Comparison of ENCODE assay signal across 8 mouse cellular contexts in genomic region chr13:111686522-111687284, GRCm38 (mm10). TPM values are rescaled to one million over a fixed set of nuclear protein-coding genes. Genes with fewer than 3 reads are reported as not detected.
DNase-seq lines count a peak whose midpoint lies in the region; ATAC-seq and TF ChIP-seq lines count a peak whose summit lies in the region.

No protein-coding gene starts in this region.

- DNase-seq in 3T3-L1 (ENCODE audit: low read depth, low spot score): peak; percentile 9
- peak; percentile 9 for DNase-seq in T-cell, adult 2 months (ENCODE audit: low spot score)
- peak; percentile 56 for DNase-seq in embryo, embryonic 11 days
- peak; percentile 43 for DNase-seq in gastrocnemius, postnatal 14 days
- DNase-seq in lung, adult 2 months: no peak
- DNase-seq in thymus, postnatal 0 days (ENCODE audit: low spot score): peak; percentile 18

- no peak for TF ChIP-seq CTCF in lung, adult 2 months (IDR thresholded peaks at IDR 0.05; ENCODE audit: insufficient read depth, low read length)
- TF ChIP-seq CTCF in olfactory bulb, adult 2 months (IDR thresholded peaks at IDR 0.05; ENCODE audit: insufficient read depth, low read depth, low read length): no peak

- TF ChIP-seq POLR2A in lung, adult 2 months (IDR thresholded peaks at IDR 0.05; ENCODE audit: borderline replicate concordance, extremely low read depth, low read depth, low read length): no peak
- TF ChIP-seq POLR2A in olfactory bulb, adult 2 months (IDR thresholded peaks at IDR 0.05; ENCODE audit: insufficient read depth, low read depth, low read length): no peak

- H3K27ac ChIP-seq in intestine, embryonic 16.5 days (ENCODE audit: low read length): peak overlapping the region; percentile 98
- no peak overlapping the region; the same call in 1 of the 2 replicates for H3K27ac ChIP-seq in olfactory bulb, adult 2 months (ENCODE audit: insufficient read depth, low read depth, low read length)

- intact Hi-C loops in gastrocnemius, postnatal 14 days (cut with DNase I; ENCODE audit: low total_unique reads): no loop called here

- WGBS in intestine, embryonic 16.5 days: under 1% methylated on average over 58 of the region's 101 CpGs
- 1% methylated on average over 89 of the region's 101 CpGs for WGBS in lung, adult 2 months
- 1% methylated on average over 100 of the region's 101 CpGs for WGBS in olfactory bulb, adult 2 months

- peak overlapping the region; percentile 99 for H3K9ac ChIP-seq in intestine, embryonic 16.5 days (ENCODE audit: low read depth, low read length)

- H3K27me3 ChIP-seq in intestine, embryonic 16.5 days (replicated peaks; ENCODE audit: control insufficient read depth, insufficient read depth, low read length): no peaks in the 10 kb centered on the region

- peak overlapping the region; percentile 95 for H3K4me3 ChIP-seq in intestine, embryonic 16.5 days (ENCODE audit: low read length)
- H3K4me3 ChIP-seq in lung, adult 2 months (replicated peaks; ENCODE audit: extremely low read depth, low read depth, low read length): peak overlapping the region; percentile 67
- peak overlapping the region; percentile 96 for H3K4me3 ChIP-seq in olfactory bulb, adult 2 months (ENCODE audit: insufficient read depth, low read depth, low read length)

- H3K36me3 ChIP-seq in intestine, embryonic 16.5 days (ENCODE audit: control insufficient read depth, insufficient read depth, low read length): no peaks in the 10 kb centered on the region

- peaks cover 2% of the 10 kb centered on the region; the same call in 1 of the 2 replicates for H3K4me1 ChIP-seq in intestine, embryonic 16.5 days (ENCODE audit: control insufficient read depth, insufficient read depth, low read length)
- H3K4me1 ChIP-seq in lung, adult 2 months (ENCODE audit: control insufficient read depth, insufficient read depth, low read length): peaks cover 2% of the 10 kb centered on the region; the same call in 1 of the 2 replicates
- H3K4me1 ChIP-seq in olfactory bulb, adult 2 months (ENCODE audit: control insufficient read depth, insufficient read depth, low read length): peaks cover 5% of the 10 kb centered on the region

- ATAC-seq in intestine, embryonic 16.5 days: peak; percentile 75

- no peaks in the 10 kb centered on the region for H3K9me3 ChIP-seq in intestine, embryonic 16.5 days (ENCODE audit: control insufficient read depth, low read length)

- H3K4me2 ChIP-seq in intestine, embryonic 16.5 days (ENCODE audit: low read depth, low read length): peak overlapping the region; percentile 93

RNA-seq across cellular contexts. Expression of gene Mier3, which starts 5.9 kb away (rescaled TPM):
- total RNA-seq in gastrocnemius, postnatal 14 days (2021): 10 to 100 TPM; 10.2 to 12.9 TPM
- polyA plus RNA-seq in intestine, embryonic 16.5 days (2015; fragmentation: Nextera tagmentation; extraction: Ambion mirVana): 11.7 and 12.0 TPM in 2 replicates
- 3.7 and 4.9 TPM in 2 replicates for polyA plus RNA-seq in lung, adult 2 months (2012; rRNA removed)
- polyA plus RNA-seq in olfactory bulb, adult 2 months (2012; ENCODE audit: insufficient read depth, insufficient read length, low replicate concordance, missing spikeins): not detected in 2 replicates
- polyA plus RNA-seq in thymus, postnatal 0 days (2015; fragmentation: Nextera tagmentation; extraction: Ambion mirVana): 14.2 and 15.2 TPM in 2 replicates
